Mouse (Mus musculus) thymus, postnatal 0 days (tissue): Measurements from ENCODE around the gene Pgap2. TPM values are rescaled to one million over a fixed set of nuclear protein-coding genes. Genes with fewer than 3 reads are reported as not detected.
A peak's percentile ranks its signal among the peaks of the same experiment; 100 is the strongest.
"Not testable (repeated sequence)": the region's sequence is repeated elsewhere in the genome, so short reads cannot be mapped to it uniquely, and the experiment has no call there.

Experiments
- DNase-seq: peaks from one replicate; pipeline ENCODE4 v3.0.0-alpha.2; 2015; ENCODE audit warnings: low spot score
- polyA plus RNA-seq: library from polyadenylated mRNA; unstranded; fragments of >200 nt; fragmentation: Nextera tagmentation; extraction: Ambion mirVana; gene quantifications from 2 replicates; pipeline ENCODE4 v1.2.1, GENCODE M21; 2015

The Pgap2 gene
- polyA plus RNA-seq, 1 experiment from 2014 or later = 54.3 TPM

GRCm38 (mm10) chr7:102266021-102266400, 56.0 kb downstream of the Pgap2 start:
- DNase-seq = not testable (repeated sequence)

- DNase-seq = peak; percentile 88
These were observed 56.5 kb downstream of the Pgap2 start for GRCm38 (mm10) chr7:102266401-102267042.

- DNase-seq = peak; percentile 95
These were observed 57.1 kb downstream of the Pgap2 start for GRCm38 (mm10) chr7:102267113-102267579.

GRCm38 (mm10) chr7:102267601-102268394, 57.8 kb downstream of the Pgap2 start, which contains the start of gene Stim1:
Stim1 (plus strand) TSS chr7:102267806.
- DNase-seq = peak; percentile 82

GRCm38 (mm10) chr7:102268395-102268748, 58.4 kb downstream of the Pgap2 start:
- DNase-seq = no peak

GRCm38 (mm10) chr7:102272422-102272948, 62.5 kb downstream of the Pgap2 start:
- no peak for DNase-seq

GRCm38 (mm10) chr7:102281403-102281802, 71.4 kb downstream of the Pgap2 start:
- no peak for DNase-seq

GRCm38 (mm10) chr7:102282261-102282660, 72.3 kb downstream of the Pgap2 start:
- no peak for DNase-seq

Other genes with a start within 250 kb of the Pgap2 start
- 19.2 and 20.2 TPM in 2 replicates for gene Il18bp, start 191.5 kb upstream of the Pgap2 start, polyA plus RNA-seq
- 18.6 and 19.2 TPM in 2 replicates for gene Rnf121, start 144.7 kb upstream of the Pgap2 start, polyA plus RNA-seq
- gene Xndc1, start 144.7 kb upstream of the Pgap2 start, polyA plus RNA-seq = 21.1 and 25.4 TPM in 2 replicates
- 0.74 and 0.96 TPM in 2 replicates for gene Xntrpc, start 144.5 kb upstream of the Pgap2 start, polyA plus RNA-seq
- not detected in 2 replicates for gene Trpc2, start 127.1 kb upstream of the Pgap2 start, polyA plus RNA-seq
- 23.4 and 24.1 TPM in 2 replicates for gene Art1, start 108.5 kb upstream of the Pgap2 start, polyA plus RNA-seq
- gene Art5, start 100.7 kb upstream of the Pgap2 start, polyA plus RNA-seq = 15.8 and 24.3 TPM in 2 replicates
- 0.13 and 0.23 TPM in 2 replicates for gene Chrna10, start 93.4 kb upstream of the Pgap2 start, polyA plus RNA-seq
- 21.1 and 24.3 TPM in 2 replicates for gene Nup98, start within 50 bp of the Pgap2 start, polyA plus RNA-seq
- gene Rhog, start 45.8 kb downstream of the Pgap2 start, polyA plus RNA-seq = 184 and 188 TPM in 2 replicates
- gene Stim1, start 57.6 kb downstream of the Pgap2 start, polyA plus RNA-seq = 37.5 and 42.1 TPM in 2 replicates
- 143 and 151 TPM in 2 replicates for gene Rrm1, start 231.5 kb downstream of the Pgap2 start, polyA plus RNA-seq